Mouse (Mus musculus) layer of hippocampus, adult 18-20 months (tissue): ENCODE measurements around the gene Dram2. TPM values are rescaled to one million over a fixed set of nuclear protein-coding genes. Genes with fewer than 3 reads are reported as not detected.
A peak's percentile ranks its signal among the peaks of the same experiment; 100 is the strongest.
"Not testable (repeated sequence)": the region's sequence is repeated elsewhere in the genome, so short reads cannot be mapped to it uniquely, and the experiment has no call there.

ENCODE experiments used
- DNase-seq, 2 experiments: peaks; one replicate each; pipeline ENCODE4 v3.0.0; 2022; ENCODE audit warnings: low spot score in 2 of 2
- long read RNA-seq: library from polyadenylated mRNA; stranded (forward); transcript quantifications from one replicate; pipeline ENCODE4 v2.0.0, GENCODE M21; 2021
- total RNA-seq, 2 experiments: library from RNA; stranded (reverse); gene quantifications; 2 replicates each; pipeline ENCODE4 v1.2.3; 2021

Dram2 gene
- total RNA-seq, result 10 to 100 TPM; 29.5 to 29.8 TPM
- long read RNA-seq, transcript Dram2-202 (9 exons, 3,271 nt), result major isoform, 8 of 10 reads
- long read RNA-seq, partial matches to known transcripts, result 0 of 10 reads
- long read RNA-seq, other reads (novel, unspliced or antisense), result 2 of 10 reads

- DNase-seq, result peak; percentile 91 to 97
Measured at GRCm38 (mm10) chr3:106547171-106547923, at the start of gene Dram2, which contains the start of gene Cept1. TSS of gene Dram2 (plus strand) at chr3:106547798. TSS of gene Cept1 (minus strand) at chr3:106547802.

- no peak for DNase-seq
Measured at GRCm38 (mm10) chr3:106500510-106500909, 47.1 kb upstream of the Dram2 start.

- DNase-seq, result no peak
Measured at GRCm38 (mm10) chr3:106502892-106503291, 44.7 kb upstream of the Dram2 start.

- DNase-seq, result no peak
Measured at GRCm38 (mm10) chr3:106510669-106511068, 36.9 kb upstream of the Dram2 start.

- no peak for DNase-seq
Measured at GRCm38 (mm10) chr3:106515016-106515415, 32.6 kb upstream of the Dram2 start.

- DNase-seq, result no peak
Measured at GRCm38 (mm10) chr3:106522730-106523129, 24.9 kb upstream of the Dram2 start.

- DNase-seq, result no peak
Measured at GRCm38 (mm10) chr3:106526411-106526810, 21.2 kb upstream of the Dram2 start.

GRCm38 (mm10) chr3:106528032-106528431, 19.6 kb upstream of the Dram2 start:
- no peak for DNase-seq

GRCm38 (mm10) chr3:106533277-106533676, 14.3 kb upstream of the Dram2 start:
- no peak for DNase-seq

- DNase-seq, result no peak
Measured at GRCm38 (mm10) chr3:106544721-106545316, 2.8 kb upstream of the Dram2 start.

- DNase-seq, result no peak
Measured at GRCm38 (mm10) chr3:106547924-106548539, 434 bp downstream of the Dram2 start.

- DNase-seq, result no peak
Measured at GRCm38 (mm10) chr3:106548971-106549370, 1.4 kb downstream of the Dram2 start.

GRCm38 (mm10) chr3:106553411-106553810, 5.8 kb downstream of the Dram2 start:
- no peak for DNase-seq

- DNase-seq, result no peak
Measured at GRCm38 (mm10) chr3:106555743-106556250, 8.2 kb downstream of the Dram2 start.

GRCm38 (mm10) chr3:106558271-106558670, 10.7 kb downstream of the Dram2 start:
- no peak for DNase-seq

GRCm38 (mm10) chr3:106565876-106566275, 18.3 kb downstream of the Dram2 start:
- DNase-seq, result no peak

- DNase-seq, result no peak
Measured at GRCm38 (mm10) chr3:106573191-106573590, 25.6 kb downstream of the Dram2 start.

- DNase-seq, result no peak
Measured at GRCm38 (mm10) chr3:106579296-106579695, 31.7 kb downstream of the Dram2 start.

- DNase-seq, result not testable (repeated sequence)
Measured at GRCm38 (mm10) chr3:106593631-106594030, 46.0 kb downstream of the Dram2 start.

GRCm38 (mm10) chr3:106618103-106618502, 70.5 kb downstream of the Dram2 start:
- DNase-seq, result no peak
